Mouse (Mus musculus): Measurements from ENCODE around the gene Wrap73.
A peak's percentile ranks its signal among the peaks of the same experiment; 100 is the strongest.

GRCm38 (mm10) chr4:154207261-154207660 lies 65.1 kb downstream of the Wrap73 start:
- TF ChIP-seq CTCF (IDR thresholded peaks at IDR 0.05; ENCODE audit: insufficient read depth, low read depth, low read length) (peak; percentile 59; the same call in 1 of the 2 replicates), POLR2A (IDR thresholded peaks at IDR 0.05; ENCODE audit: insufficient read depth, low read depth, low read length) (no peak)

Data from olfactory bulb, adult 2 months (tissue).